Mouse (Mus musculus) cortical plate, adult 2 months (tissue): ENCODE measurements around the gene Bcl2a1c.
"Not testable (repeated sequence)": the region's sequence is repeated elsewhere in the genome, so short reads cannot be mapped to it uniquely, and the experiment has no call there.

Experiments
- CTCF ChIP-seq: fragments of 200-500 bp; IDR thresholded peaks from 2 replicates; pipeline ENCODE4 v1.5.1; 2011; ENCODE audit warnings: mild to moderate bottlenecking, control low read depth, low read length; ENCODE audit not compliant: insufficient read depth; ENCODE audit errors: extremely low read depth
- POLR2A ChIP-seq: fragments of 200-500 bp; IDR thresholded peaks from 2 replicates; pipeline ENCODE4 v1.6.1; 2011; ENCODE audit warnings: mild to moderate bottlenecking, low read length, control low read depth; ENCODE audit not compliant: insufficient read depth; ENCODE audit errors: extremely low read depth

- not testable (repeated sequence) for TF ChIP-seq CTCF, POLR2A
These were observed at the start of gene Bcl2a1c for GRCm38 (mm10) chr9:114329855-114330254.
